Mouse (Mus musculus): ENCODE results near the gene Nlrc3. TPM values are rescaled to one million over a fixed set of nuclear protein-coding genes. Genes with fewer than 3 reads are reported as not detected.

The Nlrc3 gene
- polyA plus RNA-seq, 1 experiment from 2014 or later: 0.76 TPM

DNA sequence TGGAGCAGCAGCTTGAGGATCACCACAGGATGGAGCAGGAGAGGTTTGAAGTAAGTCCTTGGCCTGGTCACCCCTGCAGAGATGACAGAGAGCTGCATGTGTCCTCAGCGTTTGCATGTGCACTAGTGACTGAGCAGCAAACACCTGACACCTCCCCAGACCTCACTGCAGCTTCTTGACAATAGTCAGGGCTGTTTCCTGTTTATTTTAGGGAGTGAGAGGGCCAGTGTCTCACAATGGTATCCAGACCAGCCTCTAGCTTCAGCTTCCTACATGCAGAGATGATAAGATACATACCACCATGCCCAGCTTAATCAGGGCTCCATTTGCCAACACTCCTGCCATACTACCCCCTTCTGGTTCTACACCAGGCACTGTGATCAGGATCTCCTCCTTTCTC is 47.9 kb downstream of the Nlrc3 start:
- ATAC-seq (replicated peaks; ENCODE audit: insufficient number of reproducible peaks, low FRiP score, low TSS enrichment, low read depth): no peak

GRCm38 (mm10) chr16:3923966-3924365 is 52.5 kb downstream of the Nlrc3 start:
- Histone ChIP-seq H3K4me3 (ENCODE audit: low read depth, low read length) (no peak overlapping the region), H3K27ac (replicated peaks; ENCODE audit: low read depth, low read length) (peak overlapping the region; percentile 38), H3K27me3 (ENCODE audit: control insufficient read depth, insufficient read depth, low read length) (no peaks in the 10 kb centered on the region), H3K9ac (replicated peaks; ENCODE audit: low read length) (no peak overlapping the region), H3K9me3 (replicated peaks; ENCODE audit: control insufficient read depth, low read length) (no peaks in the 10 kb centered on the region), H3K4me2 (ENCODE audit: low read depth, low read length) (no peak overlapping the region), H3K4me1 (ENCODE audit: control insufficient read depth, insufficient read depth, low read length) (no peaks in the 10 kb centered on the region; the same call in 1 of the 2 replicates), H3K36me3 (replicated peaks; ENCODE audit: control insufficient read depth, insufficient read depth, low read depth, low read length) (peaks cover 3% of the 10 kb centered on the region)
- DNase-seq (ENCODE audit: low spot score) (peak; percentile 84), ATAC-seq (replicated peaks; ENCODE audit: insufficient number of reproducible peaks, low FRiP score, low TSS enrichment, low read depth) (peak; percentile 86)
- 37% methylated on average over 4 of the region's 4 CpGs for whole genome bisulfite sequencing

More for the DNA sequence above, 47.9 kb downstream of the Nlrc3 start:
- H3K9ac ChIP-seq (replicated peaks; ENCODE audit: low read length): no peak overlapping the region
- no peaks in the 10 kb centered on the region; the same call in 1 of the 2 replicates for H3K4me1 ChIP-seq (ENCODE audit: control insufficient read depth, insufficient read depth, low read length)
- peaks cover 3% of the 10 kb centered on the region for H3K36me3 ChIP-seq (replicated peaks; ENCODE audit: control insufficient read depth, insufficient read depth, low read depth, low read length)
- 69% methylated on average over 1 of the region's 1 CpGs for WGBS
- no peak for DNase-seq (ENCODE audit: low spot score)
- H3K9me3 ChIP-seq (replicated peaks; ENCODE audit: control insufficient read depth, low read length): no peaks in the 10 kb centered on the region
- no peak overlapping the region for H3K27ac ChIP-seq (replicated peaks; ENCODE audit: low read depth, low read length)
- H3K27me3 ChIP-seq (ENCODE audit: control insufficient read depth, insufficient read depth, low read length): no peaks in the 10 kb centered on the region
- no peak overlapping the region for H3K4me2 ChIP-seq (ENCODE audit: low read depth, low read length)
- H3K4me3 ChIP-seq (ENCODE audit: low read depth, low read length): no peak overlapping the region

- Histone ChIP-seq H3K36me3 (replicated peaks; ENCODE audit: control insufficient read depth, insufficient read depth, low read depth, low read length) (peaks cover 3% of the 10 kb centered on the region), H3K9ac (replicated peaks; ENCODE audit: low read length) (no peak overlapping the region), H3K4me2 (ENCODE audit: low read depth, low read length) (no peak overlapping the region), H3K27me3 (ENCODE audit: control insufficient read depth, insufficient read depth, low read length) (no peaks in the 10 kb centered on the region), H3K27ac (replicated peaks; ENCODE audit: low read depth, low read length) (peak overlapping the region; percentile 38; the same call in 1 of the 2 replicates), H3K4me3 (ENCODE audit: low read depth, low read length) (no peak overlapping the region), H3K4me1 (ENCODE audit: control insufficient read depth, insufficient read depth, low read length) (no peaks in the 10 kb centered on the region; the same call in 1 of the 2 replicates), H3K9me3 (replicated peaks; ENCODE audit: control insufficient read depth, low read length) (no peaks in the 10 kb centered on the region)
- DNase-seq (ENCODE audit: low spot score): no peak
- ATAC-seq (replicated peaks; ENCODE audit: insufficient number of reproducible peaks, low FRiP score, low TSS enrichment, low read depth): no peak
- 72% methylated on average over 3 of the region's 3 CpGs for whole genome bisulfite sequencing
Measured at GRCm38 (mm10) chr16:3923515-3923914, 52.9 kb downstream of the Nlrc3 start.

DNA sequence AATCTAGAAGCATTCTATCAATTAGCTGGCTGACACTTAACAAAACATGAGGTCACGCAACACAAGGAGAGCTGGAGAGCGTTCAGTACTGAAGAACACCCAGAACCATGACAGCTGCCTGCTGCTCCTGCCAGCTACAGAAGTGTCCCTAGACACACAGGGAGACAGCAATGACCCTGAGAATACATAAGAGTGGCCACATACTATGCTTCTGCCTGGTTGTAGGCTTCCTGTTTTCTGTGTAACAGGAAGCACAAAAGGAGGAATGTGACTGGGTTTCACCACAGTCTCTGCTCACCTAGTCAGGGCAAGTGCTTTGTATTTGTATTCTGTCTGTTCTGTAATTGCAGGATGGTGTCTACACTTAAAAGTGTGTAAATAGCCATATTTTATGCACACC is 55.7 kb downstream of the Nlrc3 start:
- H3K27ac ChIP-seq (replicated peaks; ENCODE audit: low read depth, low read length): no peak overlapping the region
- 90% methylated on average over 2 of the region's 2 CpGs for WGBS
- H3K4me3 ChIP-seq (ENCODE audit: low read depth, low read length): no peak overlapping the region
- no peaks in the 10 kb centered on the region for H3K27me3 ChIP-seq (ENCODE audit: control insufficient read depth, insufficient read depth, low read length)
- H3K4me1 ChIP-seq (ENCODE audit: control insufficient read depth, insufficient read depth, low read length): no peaks in the 10 kb centered on the region; the same call in 1 of the 2 replicates
- no peak for ATAC-seq (replicated peaks; ENCODE audit: insufficient number of reproducible peaks, low FRiP score, low TSS enrichment, low read depth)
- H3K4me2 ChIP-seq (ENCODE audit: low read depth, low read length): no peak overlapping the region
- DNase-seq (ENCODE audit: low spot score): no peak
- H3K9ac ChIP-seq (replicated peaks; ENCODE audit: low read length): no peak overlapping the region
- H3K36me3 ChIP-seq (replicated peaks; ENCODE audit: control insufficient read depth, insufficient read depth, low read depth, low read length): peaks cover 3% of the 10 kb centered on the region
- no peaks in the 10 kb centered on the region for H3K9me3 ChIP-seq (replicated peaks; ENCODE audit: control insufficient read depth, low read length)

DNA sequence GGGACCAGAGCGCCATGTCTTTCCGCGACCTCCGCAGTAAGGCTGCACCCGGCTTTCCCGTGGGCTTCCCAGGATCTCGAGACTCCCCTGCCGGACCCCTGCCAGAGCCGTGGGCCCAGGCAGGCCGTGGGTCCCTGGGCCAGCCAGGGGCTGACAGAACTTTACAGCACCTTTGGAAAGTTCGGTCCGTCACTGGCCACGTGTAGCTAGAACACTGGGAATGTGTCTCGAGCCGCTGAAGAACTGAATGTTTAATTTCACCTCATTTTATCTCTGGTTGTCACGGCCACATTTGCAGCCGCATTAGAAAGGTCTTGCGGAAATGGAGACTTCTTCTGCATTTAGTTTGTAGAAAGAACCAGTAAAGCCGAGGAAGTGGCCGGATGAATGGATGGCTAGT is 67.3 kb downstream of the Nlrc3 start:
- Histone ChIP-seq H3K27ac (replicated peaks; ENCODE audit: low read depth, low read length) (no peak overlapping the region), H3K4me3 (ENCODE audit: low read depth, low read length) (peak overlapping the region; percentile 56), H3K4me2 (ENCODE audit: low read depth, low read length) (peak overlapping the region; percentile 75), H3K9ac (replicated peaks; ENCODE audit: low read length) (peak overlapping the region; percentile 68), H3K4me1 (ENCODE audit: control insufficient read depth, insufficient read depth, low read length) (no peaks in the 10 kb centered on the region; the same call in 1 of the 2 replicates), H3K27me3 (ENCODE audit: control insufficient read depth, insufficient read depth, low read length) (no peaks in the 10 kb centered on the region), H3K36me3 (replicated peaks; ENCODE audit: control insufficient read depth, insufficient read depth, low read depth, low read length) (no peaks in the 10 kb centered on the region; the same call in 1 of the 2 replicates), H3K9me3 (replicated peaks; ENCODE audit: control insufficient read depth, low read length) (no peaks in the 10 kb centered on the region)
- DNase-seq (ENCODE audit: low spot score): no peak
- no peak; the same call in 1 of the 2 replicates for ATAC-seq (replicated peaks; ENCODE audit: insufficient number of reproducible peaks, low FRiP score, low TSS enrichment, low read depth)
- 12% methylated on average over 20 of the region's 20 CpGs for WGBS

DNA sequence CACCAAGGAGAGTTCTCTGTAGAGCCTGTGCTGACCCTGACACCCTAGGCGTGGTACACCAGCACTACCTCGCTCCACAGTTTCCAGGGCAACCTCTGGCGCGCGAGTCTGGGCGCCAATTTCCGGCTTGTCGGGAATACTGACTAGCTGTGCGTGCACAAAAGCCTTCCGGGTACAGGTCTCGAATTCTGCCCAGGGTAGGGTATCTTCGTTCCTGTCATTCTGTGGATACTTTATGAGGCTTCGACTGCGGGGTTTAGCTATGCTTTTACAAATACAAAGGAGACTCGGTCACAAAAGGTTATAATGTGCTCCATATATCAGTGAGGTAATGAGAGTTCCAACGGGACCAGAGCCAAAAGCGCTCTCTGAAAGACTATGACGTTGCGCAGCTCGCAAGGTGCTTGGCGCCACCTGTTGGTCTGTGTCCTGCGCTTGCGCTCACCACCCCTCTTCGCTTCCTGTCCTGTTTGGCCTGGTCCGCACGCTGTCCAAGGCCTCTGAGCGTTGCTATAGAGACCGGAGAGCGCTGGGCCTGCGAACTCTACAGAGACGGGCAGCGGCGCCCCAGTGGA is 67.8 kb downstream of the Nlrc3 start, which contains the start of the genes 1700037C18Rik and Cluap1:
1700037C18Rik (minus strand) TSS at position 153 of the 575 bp plus-strand sequence.
Cluap1 (plus strand) TSS at position 265 of the 575 bp plus-strand sequence.
- H3K4me1 ChIP-seq (ENCODE audit: control insufficient read depth, insufficient read depth, low read length): no peaks in the 10 kb centered on the region; the same call in 1 of the 2 replicates
- H3K9ac ChIP-seq (replicated peaks; ENCODE audit: low read length): peak within 1 kb of the TSS; percentile 68
- H3K36me3 ChIP-seq (replicated peaks; ENCODE audit: control insufficient read depth, insufficient read depth, low read depth, low read length): no peaks in the 10 kb centered on the region; the same call in 1 of the 2 replicates
- H3K27me3 ChIP-seq (ENCODE audit: control insufficient read depth, insufficient read depth, low read length): no peaks in the 10 kb centered on the region
- peak within 1 kb of the TSS; percentile 56 for H3K4me3 ChIP-seq (ENCODE audit: low read depth, low read length)
- ATAC-seq (replicated peaks; ENCODE audit: insufficient number of reproducible peaks, low FRiP score, low TSS enrichment, low read depth) (peak; percentile 98), DNase-seq (ENCODE audit: low spot score) (peak; percentile 94)
- H3K27ac ChIP-seq (replicated peaks; ENCODE audit: low read depth, low read length): no peak within 1 kb of the TSS
- WGBS: 0% methylated on average over 33 of the region's 33 CpGs
- H3K9me3 ChIP-seq (replicated peaks; ENCODE audit: control insufficient read depth, low read length): no peaks in the 10 kb centered on the region
- H3K4me2 ChIP-seq (ENCODE audit: low read depth, low read length): peak within 1 kb of the TSS; percentile 75

DNA sequence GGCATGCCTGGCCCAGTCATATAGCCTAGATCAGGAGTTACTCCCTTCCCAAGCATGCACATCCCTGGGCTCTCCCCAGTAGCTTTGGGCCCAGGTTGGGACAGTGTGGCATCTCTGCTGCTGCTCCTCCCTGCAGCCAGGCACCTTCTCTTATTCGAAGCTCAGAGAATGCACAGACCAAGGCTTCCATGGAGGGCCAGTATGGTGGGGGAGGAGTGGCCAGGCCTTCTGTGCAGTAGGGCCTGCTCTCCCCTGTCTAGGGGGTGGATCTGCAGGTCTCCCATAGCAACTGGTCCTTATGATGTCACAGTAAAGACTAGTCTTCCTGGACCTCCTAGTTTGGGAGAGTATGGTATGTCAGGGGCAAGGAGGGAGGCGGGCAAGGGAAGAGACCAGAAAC is 69.0 kb downstream of the Nlrc3 start:
- Histone ChIP-seq H3K36me3 (replicated peaks; ENCODE audit: control insufficient read depth, insufficient read depth, low read depth, low read length) (no peaks in the 10 kb centered on the region; the same call in 1 of the 2 replicates), H3K9me3 (replicated peaks; ENCODE audit: control insufficient read depth, low read length) (no peaks in the 10 kb centered on the region), H3K4me2 (ENCODE audit: low read depth, low read length) (no peak overlapping the region), H3K4me3 (ENCODE audit: low read depth, low read length) (no peak overlapping the region), H3K9ac (replicated peaks; ENCODE audit: low read length) (no peak overlapping the region), H3K27ac (replicated peaks; ENCODE audit: low read depth, low read length) (no peak overlapping the region), H3K27me3 (ENCODE audit: control insufficient read depth, insufficient read depth, low read length) (no peaks in the 10 kb centered on the region), H3K4me1 (ENCODE audit: control insufficient read depth, insufficient read depth, low read length) (no peaks in the 10 kb centered on the region; the same call in 1 of the 2 replicates)
- DNase-seq (ENCODE audit: low spot score) (no peak), ATAC-seq (replicated peaks; ENCODE audit: insufficient number of reproducible peaks, low FRiP score, low TSS enrichment, low read depth) (no peak)
- 80% methylated on average over 2 of the region's 2 CpGs for WGBS

- H3K27ac ChIP-seq (replicated peaks; ENCODE audit: low read depth, low read length): no peak overlapping the region
- H3K36me3 ChIP-seq (replicated peaks; ENCODE audit: control insufficient read depth, insufficient read depth, low read depth, low read length): peaks cover 6% of the 10 kb centered on the region
- ATAC-seq (replicated peaks; ENCODE audit: insufficient number of reproducible peaks, low FRiP score, low TSS enrichment, low read depth) (no peak), DNase-seq (ENCODE audit: low spot score) (no peak)
- H3K4me1 ChIP-seq (ENCODE audit: control insufficient read depth, insufficient read depth, low read length): no peaks in the 10 kb centered on the region
- no peak overlapping the region for H3K4me2 ChIP-seq (ENCODE audit: low read depth, low read length)
- no peak overlapping the region for H3K4me3 ChIP-seq (ENCODE audit: low read depth, low read length)
- H3K9ac ChIP-seq (replicated peaks; ENCODE audit: low read length): no peak overlapping the region
- H3K9me3 ChIP-seq (replicated peaks; ENCODE audit: control insufficient read depth, low read length): no peaks in the 10 kb centered on the region
- H3K27me3 ChIP-seq (ENCODE audit: control insufficient read depth, insufficient read depth, low read length): no peaks in the 10 kb centered on the region
- 87% methylated on average over 1 of the region's 1 CpGs for WGBS
Measured at GRCm38 (mm10) chr16:3896553-3896952, 79.9 kb downstream of the Nlrc3 start.

Data from embryonic facial prominence, embryonic 11.5 days (tissue).